Mouse (Mus musculus): ENCODE results near the gene Cnot3. TPM values are rescaled to one million over a fixed set of nuclear protein-coding genes. Genes with fewer than 3 reads are reported as not detected.
"Not testable (repeated sequence)": the region's sequence is repeated elsewhere in the genome, so short reads cannot be mapped to it uniquely, and the experiment has no call there.

Gene Cnot3
- polyA plus RNA-seq, 1 experiment from 2014 or later, result 43.5 TPM

DNA sequence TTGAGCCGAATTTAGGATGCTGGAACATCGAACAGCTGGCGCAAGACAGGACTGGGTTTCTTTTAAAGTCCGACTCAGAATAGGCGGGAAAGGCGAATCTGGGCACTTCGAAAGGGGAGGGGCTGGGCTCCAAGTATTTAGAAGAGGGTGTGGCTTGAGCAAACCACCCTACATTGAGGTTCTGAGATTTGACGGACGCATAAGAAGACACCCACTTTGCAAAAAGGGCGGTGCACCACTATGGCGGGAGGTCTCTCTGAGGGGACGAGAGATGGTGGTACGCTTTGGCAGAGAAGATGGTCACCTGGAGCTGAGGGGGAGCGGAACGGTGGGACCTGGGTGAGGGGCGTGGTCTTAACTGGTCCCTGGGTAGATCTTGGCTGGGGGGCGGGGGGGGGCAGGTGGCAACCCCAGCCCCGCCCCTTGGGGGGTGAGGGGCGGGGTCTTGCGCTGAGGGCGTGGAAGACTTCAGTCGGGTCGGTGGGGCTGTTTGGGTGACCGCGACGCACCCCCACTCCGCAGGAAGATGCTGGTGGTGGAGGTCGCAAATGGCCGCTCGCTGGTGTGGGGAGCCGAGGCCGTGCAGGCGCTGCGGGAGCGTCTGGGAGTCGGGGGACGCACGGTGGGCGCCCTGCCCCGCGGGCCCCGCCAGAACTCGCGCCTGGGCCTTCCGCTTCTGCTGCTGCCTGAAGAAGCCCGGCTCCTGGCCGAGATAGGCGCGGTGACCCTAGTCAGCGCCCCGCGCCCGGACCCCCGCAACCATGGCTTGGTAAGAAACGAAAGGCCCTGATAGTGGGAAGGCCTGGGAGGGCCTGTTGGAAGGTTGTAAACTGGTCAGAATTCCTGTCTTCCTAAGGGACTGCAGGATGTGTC lies 49.2 kb downstream of the Cnot3 start:
- Histone ChIP-seq H3K4me1 (ENCODE audit: control insufficient read depth, insufficient read depth, low read length) (peaks cover 12% of the 10 kb centered on the region), H3K9ac (ENCODE audit: low read depth, low read length) (peak overlapping the region; percentile 85), H3K4me3 (ENCODE audit: low read depth, low read length) (peak overlapping the region; percentile 78), H3K9me3 (replicated peaks; ENCODE audit: control insufficient read depth, low read length) (no peaks in the 10 kb centered on the region), H3K4me2 (peak overlapping the region; percentile 96), H3K27ac (ENCODE audit: low read depth, low read length) (peak overlapping the region; percentile 97), H3K36me3 (ENCODE audit: control insufficient read depth, insufficient read depth, low read length) (peaks cover 12% of the 10 kb centered on the region), H3K27me3 (ENCODE audit: control insufficient read depth, insufficient read depth, low read length) (no peaks in the 10 kb centered on the region)
- WGBS (ENCODE audit: insufficient replicate concordance), result under 1% methylated on average over 48 of the region's 55 CpGs
- peak; percentile 60 for ATAC-seq (replicated peaks; ENCODE audit: insufficient number of reproducible peaks, low FRiP score, low TSS enrichment)

- 4% methylated on average over 9 of the region's 9 CpGs for WGBS (ENCODE audit: insufficient replicate concordance)
- peak overlapping the region; percentile 97 for H3K27ac ChIP-seq (ENCODE audit: low read depth, low read length)
- peak overlapping the region; percentile 78 for H3K4me3 ChIP-seq (ENCODE audit: low read depth, low read length)
- peaks cover 12% of the 10 kb centered on the region for H3K4me1 ChIP-seq (ENCODE audit: control insufficient read depth, insufficient read depth, low read length)
- H3K4me2 ChIP-seq, result peak overlapping the region; percentile 96
- not testable (repeated sequence) for H3K27me3 ChIP-seq (ENCODE audit: control insufficient read depth, insufficient read depth, low read length); H3K9me3 ChIP-seq (replicated peaks; ENCODE audit: control insufficient read depth, low read length); ATAC-seq (replicated peaks; ENCODE audit: insufficient number of reproducible peaks, low FRiP score, low TSS enrichment)
- H3K9ac ChIP-seq (ENCODE audit: low read depth, low read length), result peak overlapping the region; percentile 85
- peaks cover 15% of the 10 kb centered on the region for H3K36me3 ChIP-seq (ENCODE audit: control insufficient read depth, insufficient read depth, low read length)
Measured at GRCm38 (mm10) chr7:3694949-3695305, 49.9 kb downstream of the Cnot3 start.

DNA sequence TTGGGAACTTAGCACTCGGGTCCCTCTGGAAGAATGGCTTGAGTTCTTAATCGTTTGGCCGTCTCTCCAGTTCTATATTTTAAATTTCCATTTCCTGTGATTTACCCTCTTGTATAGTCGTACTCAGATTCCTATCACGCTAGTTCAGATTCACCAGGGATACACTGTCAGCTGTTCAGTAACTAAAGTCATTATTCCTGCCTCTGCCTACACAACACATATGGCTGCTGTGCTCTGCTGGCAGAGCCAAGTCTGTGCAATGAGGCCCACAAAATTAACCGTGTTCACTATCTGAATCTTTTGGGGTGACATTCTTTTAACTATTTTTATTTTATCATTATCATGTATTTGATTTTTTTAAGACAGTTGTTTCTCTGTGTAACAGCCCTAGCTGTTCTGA lies 53.4 kb downstream of the Cnot3 start:
- H3K27ac ChIP-seq (ENCODE audit: low read depth, low read length), result no peak overlapping the region
- no peaks in the 10 kb centered on the region for H3K27me3 ChIP-seq (ENCODE audit: control insufficient read depth, insufficient read depth, low read length)
- WGBS (ENCODE audit: insufficient replicate concordance), result 88% methylated on average over 6 of the region's 6 CpGs
- H3K36me3 ChIP-seq (ENCODE audit: control insufficient read depth, insufficient read depth, low read length), result peaks cover 17% of the 10 kb centered on the region
- no peak overlapping the region for H3K4me3 ChIP-seq (ENCODE audit: low read depth, low read length)
- H3K9ac ChIP-seq (ENCODE audit: low read depth, low read length), result no peak overlapping the region
- no peaks in the 10 kb centered on the region for H3K9me3 ChIP-seq (replicated peaks; ENCODE audit: control insufficient read depth, low read length)
- no peaks in the 10 kb centered on the region; the same call in 1 of the 2 replicates for H3K4me1 ChIP-seq (ENCODE audit: control insufficient read depth, insufficient read depth, low read length)
- no peak for ATAC-seq (replicated peaks; ENCODE audit: insufficient number of reproducible peaks, low FRiP score, low TSS enrichment)
- H3K4me2 ChIP-seq, result no peak overlapping the region

DNA sequence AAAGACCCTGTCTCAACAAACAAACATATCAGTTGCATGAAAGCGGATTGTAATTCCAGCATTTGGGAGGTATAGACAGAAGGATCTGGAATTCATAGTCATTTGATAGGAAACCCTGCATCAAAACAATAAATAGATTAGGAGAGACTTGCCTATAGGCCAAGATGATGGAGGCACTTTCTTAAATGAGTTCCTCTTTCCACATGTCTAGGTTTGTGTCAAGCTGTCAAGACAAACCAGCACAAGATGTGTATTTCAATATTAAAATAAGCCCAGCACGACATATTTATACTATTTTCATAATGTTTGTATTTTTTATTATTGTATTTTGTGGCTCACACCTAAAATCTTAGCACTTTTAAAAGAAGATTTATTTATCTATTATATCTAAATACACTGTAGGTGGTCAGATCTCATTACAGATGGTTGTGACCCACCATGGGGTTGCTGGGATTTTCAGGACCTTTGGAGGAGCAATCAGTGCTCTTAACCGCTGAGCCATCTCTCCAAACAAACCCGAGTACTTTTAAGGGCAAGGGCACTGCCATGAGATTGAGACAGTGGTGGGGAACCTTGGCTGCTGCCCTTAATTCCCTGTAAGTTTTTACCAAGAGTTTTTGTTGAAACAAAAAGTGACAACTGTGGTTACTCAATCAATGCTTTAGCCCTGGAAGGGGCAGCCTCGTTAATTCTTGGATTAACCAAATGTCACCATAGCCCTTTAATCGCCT lies 58.2 kb downstream of the Cnot3 start:
- Histone ChIP-seq H3K9me3 (replicated peaks; ENCODE audit: control insufficient read depth, low read length) (no peaks in the 10 kb centered on the region), H3K27ac (ENCODE audit: low read depth, low read length) (peak overlapping the region; percentile 88; the same call in 1 of the 2 replicates), H3K4me1 (ENCODE audit: control insufficient read depth, insufficient read depth, low read length) (peaks cover 8% of the 10 kb centered on the region), H3K9ac (ENCODE audit: low read depth, low read length) (peak overlapping the region; percentile 87), H3K4me3 (ENCODE audit: low read depth, low read length) (peak overlapping the region; percentile 78), H3K36me3 (ENCODE audit: control insufficient read depth, insufficient read depth, low read length) (peaks cover 18% of the 10 kb centered on the region), H3K27me3 (ENCODE audit: control insufficient read depth, insufficient read depth, low read length) (no peaks in the 10 kb centered on the region), H3K4me2 (peak overlapping the region; percentile 92)
- 20% methylated on average over 6 of the region's 6 CpGs for WGBS (ENCODE audit: insufficient replicate concordance)
- peak; percentile 11; the same call in 1 of the 2 replicates for ATAC-seq (replicated peaks; ENCODE audit: insufficient number of reproducible peaks, low FRiP score, low TSS enrichment)

- peak; percentile 91 for ATAC-seq (replicated peaks; ENCODE audit: insufficient number of reproducible peaks, low FRiP score, low TSS enrichment)
- Histone ChIP-seq H3K27me3 (ENCODE audit: control insufficient read depth, insufficient read depth, low read length) (no peaks in the 10 kb centered on the region), H3K4me1 (ENCODE audit: control insufficient read depth, insufficient read depth, low read length) (peaks cover 8% of the 10 kb centered on the region), H3K36me3 (ENCODE audit: control insufficient read depth, insufficient read depth, low read length) (peaks cover 13% of the 10 kb centered on the region), H3K4me3 (ENCODE audit: low read depth, low read length) (peak within 1 kb of the TSS; percentile 78), H3K9me3 (replicated peaks; ENCODE audit: control insufficient read depth, low read length) (no peaks in the 10 kb centered on the region), H3K27ac (ENCODE audit: low read depth, low read length) (peak within 1 kb of the TSS; percentile 88), H3K4me2 (peak within 1 kb of the TSS; percentile 92), H3K9ac (ENCODE audit: low read depth, low read length) (peak within 1 kb of the TSS; percentile 87)
- 2% methylated on average over 42 of the region's 42 CpGs for WGBS (ENCODE audit: insufficient replicate concordance)
Measured at GRCm38 (mm10) chr7:3703879-3704441, 58.9 kb downstream of the Cnot3 start, which contains the start of gene Rps9. Rps9 (plus strand) TSS chr7:3703993.

GRCm38 (mm10) chr7:3704475-3704874 lies 59.4 kb downstream of the Cnot3 start:
- Histone ChIP-seq H3K4me3 (ENCODE audit: low read depth, low read length) (peak overlapping the region; percentile 78), H3K36me3 (ENCODE audit: control insufficient read depth, insufficient read depth, low read length) (peaks cover 9% of the 10 kb centered on the region), H3K9ac (ENCODE audit: low read depth, low read length) (peak overlapping the region; percentile 87), H3K27me3 (ENCODE audit: control insufficient read depth, insufficient read depth, low read length) (no peaks in the 10 kb centered on the region), H3K27ac (ENCODE audit: low read depth, low read length) (peak overlapping the region; percentile 88), H3K4me1 (ENCODE audit: control insufficient read depth, insufficient read depth, low read length) (peaks cover 8% of the 10 kb centered on the region), H3K9me3 (replicated peaks; ENCODE audit: control insufficient read depth, low read length) (no peaks in the 10 kb centered on the region), H3K4me2 (peak overlapping the region; percentile 92)
- WGBS (ENCODE audit: insufficient replicate concordance), result under 1% methylated on average over 20 of the region's 20 CpGs
- ATAC-seq (replicated peaks; ENCODE audit: insufficient number of reproducible peaks, low FRiP score, low TSS enrichment), result 0 out of 2 replicates have a peak, but pooled peaks have one; percentile 10

GRCm38 (mm10) chr7:3705461-3705860 lies 60.4 kb downstream of the Cnot3 start:
- Histone ChIP-seq H3K4me3 (ENCODE audit: low read depth, low read length) (peak overlapping the region; percentile 78), H3K9ac (ENCODE audit: low read depth, low read length) (peak overlapping the region; percentile 87), H3K27ac (ENCODE audit: low read depth, low read length) (peak overlapping the region; percentile 88), H3K4me2 (peak overlapping the region; percentile 92)
- not testable (repeated sequence) for H3K27me3 ChIP-seq (ENCODE audit: control insufficient read depth, insufficient read depth, low read length); ATAC-seq (replicated peaks; ENCODE audit: insufficient number of reproducible peaks, low FRiP score, low TSS enrichment); H3K36me3 ChIP-seq (ENCODE audit: control insufficient read depth, insufficient read depth, low read length); H3K9me3 ChIP-seq (replicated peaks; ENCODE audit: control insufficient read depth, low read length); H3K4me1 ChIP-seq (ENCODE audit: control insufficient read depth, insufficient read depth, low read length)
- WGBS (ENCODE audit: insufficient replicate concordance), result 8% methylated on average over 6 of the region's 7 CpGs

GRCm38 (mm10) chr7:3705911-3706310 lies 60.8 kb downstream of the Cnot3 start:
- peak overlapping the region; percentile 87 for H3K9ac ChIP-seq (ENCODE audit: low read depth, low read length)
- 37% methylated on average over 6 of the region's 6 CpGs for WGBS (ENCODE audit: insufficient replicate concordance)
- H3K9me3 ChIP-seq (replicated peaks; ENCODE audit: control insufficient read depth, low read length), result no peaks in the 10 kb centered on the region
- no peak overlapping the region for H3K27ac ChIP-seq (ENCODE audit: low read depth, low read length)
- H3K4me1 ChIP-seq (ENCODE audit: control insufficient read depth, insufficient read depth, low read length), result peaks cover 8% of the 10 kb centered on the region
- no peaks in the 10 kb centered on the region for H3K27me3 ChIP-seq (ENCODE audit: control insufficient read depth, insufficient read depth, low read length)
- peak overlapping the region; percentile 78 for H3K4me3 ChIP-seq (ENCODE audit: low read depth, low read length)
- peak overlapping the region; percentile 92 for H3K4me2 ChIP-seq
- H3K36me3 ChIP-seq (ENCODE audit: control insufficient read depth, insufficient read depth, low read length), result peaks cover 5% of the 10 kb centered on the region
- ATAC-seq (replicated peaks; ENCODE audit: insufficient number of reproducible peaks, low FRiP score, low TSS enrichment), result no peak

All from heart, embryonic 11.5 days (tissue).